Mouse (Mus musculus) G1E (cell line): ENCODE measurements around the gene Kcnk16. TPM values are rescaled to one million over a fixed set of nuclear protein-coding genes. Genes with fewer than 3 reads are reported as not detected.

ENCODE experiments used
- ATAC-seq: 2 replicates; pipeline ENCODE4 v1.8.0; 2016; ENCODE audit warnings: mild to moderate bottlenecking; ENCODE audit not compliant: insufficient number of reproducible peaks, poor library complexity, low FRiP score, severe bottlenecking; ENCODE audit errors: extremely low read depth
- DNase-seq: peaks from one replicate; pipeline ENCODE4 v3.0.0; 2012; ENCODE audit warnings: low spot score
- H3K27me3 ChIP-seq: 2 replicates; pipeline ENCODE4 v1.6.1; 2012; ENCODE audit warnings: mild to moderate bottlenecking, low read length, inconsistent platforms; ENCODE audit not compliant: insufficient read depth
- H3K36me3 ChIP-seq: replicated peaks from 2 replicates; pipeline ENCODE3; 2012; ENCODE audit warnings: mild to moderate bottlenecking, inconsistent platforms
- H3K4me1 ChIP-seq: 2 replicates; pipeline ENCODE4 v1.6.1; 2012; ENCODE audit warnings: low read depth, low read length, inconsistent platforms, mixed read lengths; ENCODE audit not compliant: insufficient read depth
- H3K4me3 ChIP-seq: 2 replicates; pipeline ENCODE4 v1.5.1; 2012; ENCODE audit warnings: low read depth, mild to moderate bottlenecking, inconsistent platforms, low read length, moderate library complexity, mixed read lengths
- H3K9me3 ChIP-seq: replicated peaks from 2 replicates; pipeline ENCODE4 v1.6.1; 2012; ENCODE audit warnings: inconsistent platforms
- CTCF ChIP-seq: IDR thresholded peaks from 2 replicates; pipeline ENCODE4 v1.5.1; 2012; ENCODE audit warnings: low read depth, low read length, inconsistent platforms, mixed read lengths
- GATA1 ChIP-seq: IDR thresholded peaks from 2 replicates; pipeline ENCODE4 v1.6.1; 2012; ENCODE audit warnings: borderline replicate concordance, low read length, inconsistent platforms, mixed read lengths
- GATA2 ChIP-seq: IDR thresholded peaks from 2 replicates; pipeline ENCODE4 v1.6.1; 2012; ENCODE audit warnings: low read depth, low read length, inconsistent platforms, borderline replicate concordance
- POLR2AphosphoS5 ChIP-seq: IDR thresholded peaks from 2 replicates; pipeline ENCODE4 v1.6.1; 2012; ENCODE audit warnings: low read depth, low read length, inconsistent platforms; ENCODE audit not compliant: insufficient replicate concordance
- TAL1 ChIP-seq: conservative IDR thresholded peaks from 2 replicates; pipeline ENCODE4 v1.6.1; 2012; ENCODE audit warnings: low read depth, low read length, inconsistent platforms, mixed read lengths
- polyA plus RNA-seq: library from polyadenylated mRNA; stranded (reverse); fragments of >175 nt; gene quantifications from 2 replicates; pipeline ENCODE4 v1.2.3, GENCODE M21; 2012
- total RNA-seq, 2 experiments: library from RNA; stranded (forward) in 1 of 2; stranded (reverse) in 1 of 2; fragments of 200-1000 nt in 1 of 2; fragments of >200 nt in 1 of 2; fragmentation: Nextera tagmentation in 1 of 2; gene quantifications; 2 replicates each; pipeline ENCODE4 v1.2.3; 2014 to 2017

Gene Kcnk16
- total and polyA plus RNA-seq, 3 experiments = 0.16 TPM; not detected in 2

GRCm38 (mm10) chr14:20248001-20248400 lies 21.0 kb downstream of the Kcnk16 start:
- ATAC-seq = no peak; the same call in 1 of the 2 replicates

GRCm38 (mm10) chr14:20246811-20247266 lies 22.2 kb downstream of the Kcnk16 start:
- Histone ChIP-seq H3K27me3 (peaks cover 70% of the 10 kb centered on the region), H3K4me1 (no peaks in the 10 kb centered on the region), H3K9me3 (no peaks in the 10 kb centered on the region), H3K4me3 (no peak overlapping the region), H3K36me3 (no peaks in the 10 kb centered on the region)
- ATAC-seq = no peak
- TF ChIP-seq POLR2AphosphoS5 (no peak), CTCF (no peak), GATA2 (no peak), TAL1 (no peak), GATA1 (no peak)
- DNase-seq = no peak

More at GRCm38 (mm10) chr14:20248001-20248400, 21.0 kb downstream of the Kcnk16 start:
- Histone ChIP-seq H3K4me3 (no peak overlapping the region), H3K9me3 (no peaks in the 10 kb centered on the region), H3K36me3 (no peaks in the 10 kb centered on the region), H3K27me3 (peaks cover 77% of the 10 kb centered on the region), H3K4me1 (no peaks in the 10 kb centered on the region)
- no peak for TF ChIP-seq GATA1
- no peak for TF ChIP-seq TAL1
- TF ChIP-seq GATA2 = no peak
- TF ChIP-seq POLR2AphosphoS5 = no peak
- TF ChIP-seq CTCF = no peak
- no peak for DNase-seq

DNA sequence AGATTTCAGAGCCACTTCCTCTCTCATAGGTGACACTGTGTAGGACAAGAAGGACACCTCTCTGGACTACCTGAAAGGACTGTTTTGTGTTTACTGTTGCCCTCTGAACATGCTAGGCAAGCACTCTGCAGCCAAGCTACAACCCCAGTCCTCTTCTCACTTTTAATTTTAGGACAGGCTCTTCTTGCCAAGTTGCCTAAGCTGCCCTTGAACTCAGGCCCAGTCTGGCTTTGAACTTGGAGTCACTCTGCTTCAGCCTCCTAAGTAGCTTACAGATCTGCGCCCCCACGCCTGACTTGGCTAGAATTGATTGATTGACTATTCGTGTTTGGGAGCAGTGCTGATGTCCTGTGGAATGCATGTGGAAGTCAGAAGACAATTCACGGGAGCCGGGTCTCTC lies 23.1 kb downstream of the Kcnk16 start:
- Histone ChIP-seq H3K4me3 (no peak overlapping the region), H3K4me1 (no peaks in the 10 kb centered on the region), H3K9me3 (no peaks in the 10 kb centered on the region), H3K36me3 (no peaks in the 10 kb centered on the region), H3K27me3 (peaks cover 65% of the 10 kb centered on the region)
- TF ChIP-seq GATA2 (no peak), GATA1 (no peak), POLR2AphosphoS5 (no peak)
- no peak for ATAC-seq
- no peak for DNase-seq

- Histone ChIP-seq H3K27me3 (peaks cover 62% of the 10 kb centered on the region), H3K4me3 (no peak overlapping the region), H3K36me3 (no peaks in the 10 kb centered on the region), H3K4me1 (no peaks in the 10 kb centered on the region), H3K9me3 (no peaks in the 10 kb centered on the region)
- DNase-seq (no peak), ATAC-seq (no peak)
- TF ChIP-seq POLR2AphosphoS5 (no peak), GATA2 (no peak), CTCF (no peak), TAL1 (no peak), GATA1 (no peak)
Observed at GRCm38 (mm10) chr14:20245318-20245717, 23.7 kb downstream of the Kcnk16 start.

GRCm38 (mm10) chr14:20243158-20243557 lies 25.8 kb downstream of the Kcnk16 start:
- ATAC-seq (no peak), DNase-seq (no peak)
- Histone ChIP-seq H3K4me3 (no peak overlapping the region), H3K9me3 (no peaks in the 10 kb centered on the region), H3K4me1 (no peaks in the 10 kb centered on the region), H3K27me3 (peaks cover 45% of the 10 kb centered on the region), H3K36me3 (no peaks in the 10 kb centered on the region)
- no peak for TF ChIP-seq TAL1
- TF ChIP-seq GATA2 = no peak
- no peak for TF ChIP-seq POLR2AphosphoS5
- no peak for TF ChIP-seq GATA1
- no peak for TF ChIP-seq CTCF

GRCm38 (mm10) chr14:20242454-20242853 lies 26.5 kb downstream of the Kcnk16 start:
- no peaks in the 10 kb centered on the region for H3K4me1 ChIP-seq
- no peak overlapping the region for H3K4me3 ChIP-seq
- TF ChIP-seq GATA1 (no peak), CTCF (no peak), GATA2 (no peak), POLR2AphosphoS5 (no peak), TAL1 (no peak)
- ATAC-seq = no peak
- no peaks in the 10 kb centered on the region for H3K9me3 ChIP-seq
- H3K27me3 ChIP-seq = peaks cover 41% of the 10 kb centered on the region
- no peak for DNase-seq
- no peaks in the 10 kb centered on the region for H3K36me3 ChIP-seq

DNA sequence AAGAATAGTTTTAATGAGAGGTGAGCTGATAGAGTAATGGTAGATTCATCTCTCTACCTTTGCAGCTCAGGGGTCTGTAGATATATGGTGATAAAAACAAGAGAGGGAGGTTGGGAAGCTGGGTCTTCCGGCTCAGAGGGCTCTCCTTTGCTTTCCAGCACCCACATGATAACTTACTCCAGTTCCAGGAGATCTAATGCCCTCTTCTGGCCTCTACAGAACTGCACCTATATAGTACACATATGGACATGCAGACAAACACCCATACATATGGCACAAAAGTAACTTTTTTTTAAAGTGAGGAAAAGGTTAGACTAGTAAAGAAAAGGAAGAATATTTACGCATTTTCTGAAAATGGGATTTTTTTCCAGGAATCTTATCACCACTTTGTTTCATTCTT lies 34.6 kb downstream of the Kcnk16 start:
- Histone ChIP-seq H3K4me3 (no peak overlapping the region), H3K4me1 (no peaks in the 10 kb centered on the region), H3K36me3 (no peaks in the 10 kb centered on the region), H3K27me3 (peaks cover 45% of the 10 kb centered on the region), H3K9me3 (no peaks in the 10 kb centered on the region)
- no peak for DNase-seq
- TF ChIP-seq GATA1 = no peak
- TF ChIP-seq GATA2 = no peak
- no peak for TF ChIP-seq CTCF
- TF ChIP-seq TAL1 = no peak
- no peak for TF ChIP-seq POLR2AphosphoS5
- ATAC-seq = no peak
